Mouse (Mus musculus) forebrain, embryonic 10.5 days (tissue): Measurements from ENCODE around the gene Dnajc15. TPM values are rescaled to one million over a fixed set of nuclear protein-coding genes. Genes with fewer than 3 reads are reported as not detected.
A peak's percentile ranks its signal among the peaks of the same experiment; 100 is the strongest.

Source experiments
- DNase-seq: peaks from one replicate; pipeline ENCODE4 v3.0.0-alpha.2; 2017; ENCODE audit warnings: low spot score; ENCODE audit errors: extremely low spot score
- H3K27ac ChIP-seq: fragments of 300-500 bp; sonication (generic); 2 replicates; pipeline ENCODE4 v1.5.1; 2016; ENCODE audit warnings: mild to moderate bottlenecking
- H3K27me3 ChIP-seq: fragments of 300-500 bp; sonication (generic); 2 replicates; pipeline ENCODE4 v1.6.1; 2016; ENCODE audit warnings: mild to moderate bottlenecking; ENCODE audit not compliant: poor library complexity, severe bottlenecking
- H3K36me3 ChIP-seq: fragments of 300-500 bp; sonication (generic); replicated peaks from 2 replicates; pipeline ENCODE4 v1.6.1; 2016; ENCODE audit warnings: mild to moderate bottlenecking, moderate library complexity
- H3K4me1 ChIP-seq: fragments of 300-500 bp; sonication (generic); 2 replicates; pipeline ENCODE4 v1.6.1; 2016
- H3K4me3 ChIP-seq: fragments of 300-500 bp; sonication (generic); 2 replicates; pipeline ENCODE4 v1.5.1; 2016; ENCODE audit warnings: mild to moderate bottlenecking, moderate library complexity
- H3K9me3 ChIP-seq: fragments of 300-500 bp; sonication (generic); 2 replicates; pipeline ENCODE4 v1.6.1; 2016; ENCODE audit warnings: mild to moderate bottlenecking, moderate library complexity
- WGBS: fragments of 180-500 bp; shearing (Covaris S2); methylation state at CpG from one replicate; pipeline ENCODE4 v1.1.7; 2016; 5-methylcytosine and 5-hydroxymethylcytosine counted together
- polyA plus RNA-seq: library from polyadenylated mRNA; unstranded; fragments of >200 nt; fragmentation: Nextera tagmentation; extraction: Ambion mirVana; gene quantifications from 2 replicates; pipeline ENCODE4 v1.2.1, GENCODE M21; 2016

Gene Dnajc15
- 119 and 127 TPM in 2 replicates for polyA plus RNA-seq

GRCm38 (mm10) chr14:77874304-77875241 is at the start of gene Dnajc15:
Dnajc15 (minus strand) TSS chr14:77875125.
- H3K27me3 ChIP-seq: no peaks in the 10 kb centered on the region
- H3K9me3 ChIP-seq: no peaks in the 10 kb centered on the region
- H3K4me3 ChIP-seq: peak within 1 kb of the TSS; percentile 94
- peaks cover 20% of the 10 kb centered on the region for H3K4me1 ChIP-seq
- no peaks in the 10 kb centered on the region; the same call in 1 of the 2 replicates for H3K36me3 ChIP-seq
- under 1% methylated on average over 44 of the region's 44 CpGs for WGBS
- H3K27ac ChIP-seq: peak within 1 kb of the TSS; percentile 89
- peak; percentile 82 for DNase-seq

- Histone ChIP-seq H3K4me3 (no peak overlapping the region), H3K36me3 (no peaks in the 10 kb centered on the region), H3K27ac (no peak overlapping the region), H3K9me3 (no peaks in the 10 kb centered on the region), H3K27me3 (no peaks in the 10 kb centered on the region), H3K4me1 (no peaks in the 10 kb centered on the region)
- 91% methylated on average over 6 of the region's 6 CpGs for WGBS
- DNase-seq: no peak
Measured at GRCm38 (mm10) chr14:77923076-77923865, 48.3 kb upstream of the Dnajc15 start.

DNA sequence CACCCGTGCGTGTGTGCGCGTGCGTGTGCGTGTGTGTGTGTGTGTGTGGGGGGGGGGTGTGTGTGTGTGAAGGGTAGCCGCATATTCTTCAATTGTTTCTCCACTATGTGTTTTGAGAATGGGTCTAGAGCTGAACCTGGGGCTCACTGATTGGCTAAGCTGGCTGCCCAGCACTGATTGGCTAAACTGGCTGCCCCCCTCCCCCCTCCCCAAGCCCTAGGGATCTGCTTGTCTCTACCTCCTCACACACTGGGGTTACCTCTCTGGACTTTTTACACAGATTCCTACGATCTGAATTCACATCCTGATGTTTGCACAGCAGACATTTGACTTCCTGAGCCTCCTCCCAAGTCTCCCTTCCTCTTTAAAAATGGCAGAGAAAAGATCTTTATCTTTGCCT is 46.7 kb upstream of the Dnajc15 start:
- Histone ChIP-seq H3K27me3 (no peaks in the 10 kb centered on the region), H3K9me3 (no peaks in the 10 kb centered on the region), H3K27ac (no peak overlapping the region), H3K4me1 (no peaks in the 10 kb centered on the region), H3K36me3 (no peaks in the 10 kb centered on the region), H3K4me3 (no peak overlapping the region)
- 91% methylated on average over 8 of the region's 8 CpGs for WGBS
- no peak for DNase-seq

DNA sequence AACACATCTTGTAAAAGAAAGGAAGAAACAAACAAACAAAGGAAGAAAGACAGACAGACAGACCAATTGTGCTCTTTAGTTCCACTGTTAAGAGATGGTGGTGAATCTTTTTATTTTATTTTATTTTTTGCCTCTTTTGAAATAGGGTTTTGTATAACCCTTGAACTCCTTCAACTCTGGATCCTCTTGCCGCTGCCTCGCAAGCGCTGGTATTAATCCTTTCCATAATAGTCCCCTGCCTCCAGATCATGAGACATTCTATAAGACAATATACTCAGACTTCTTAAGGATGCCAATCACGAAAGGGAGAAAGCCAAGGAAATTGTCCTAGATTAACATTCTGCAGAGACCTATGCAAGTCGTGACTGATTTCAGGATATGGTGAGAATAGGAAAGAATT is 40.9 kb upstream of the Dnajc15 start:
- 51% methylated on average over 5 of the region's 5 CpGs for WGBS
- Histone ChIP-seq H3K9me3 (no peaks in the 10 kb centered on the region), H3K27me3 (no peaks in the 10 kb centered on the region), H3K27ac (no peak overlapping the region), H3K4me3 (no peak overlapping the region), H3K36me3 (no peaks in the 10 kb centered on the region), H3K4me1 (peaks cover 15% of the 10 kb centered on the region)
- DNase-seq: no peak

DNA sequence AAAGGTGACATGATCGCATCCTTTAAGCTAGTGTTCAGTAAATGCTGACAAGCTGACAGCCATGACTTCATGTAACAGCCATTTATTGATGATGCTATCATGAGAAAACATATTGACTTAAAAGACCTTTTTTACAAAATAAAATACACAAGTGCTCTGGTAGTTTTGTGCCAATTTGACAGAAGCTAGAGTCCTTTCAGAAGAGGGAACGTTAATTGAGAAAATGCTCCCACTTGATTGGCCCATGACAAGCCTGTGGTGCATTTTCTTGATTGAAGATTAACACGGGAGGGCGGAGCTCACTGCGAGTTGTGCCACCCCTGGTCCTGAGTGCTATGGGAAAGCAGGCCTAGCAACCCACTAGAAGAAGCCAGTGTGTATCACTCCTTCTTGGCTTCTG is 31.7 kb upstream of the Dnajc15 start:
- 0 out of 2 replicates have a peak, but pooled peaks cover 5% of the 10 kb centered on the region for H3K4me1 ChIP-seq
- 87% methylated on average over 5 of the region's 5 CpGs for WGBS
- no peaks in the 10 kb centered on the region for H3K27me3 ChIP-seq
- H3K9me3 ChIP-seq: no peaks in the 10 kb centered on the region
- no peaks in the 10 kb centered on the region for H3K36me3 ChIP-seq
- no peak overlapping the region for H3K4me3 ChIP-seq
- DNase-seq: no peak
- no peak overlapping the region for H3K27ac ChIP-seq

GRCm38 (mm10) chr14:77905466-77905865 is 30.5 kb upstream of the Dnajc15 start:
- DNase-seq: no peak
- WGBS: 83% methylated on average over 5 of the region's 5 CpGs
- no peaks in the 10 kb centered on the region for H3K36me3 ChIP-seq
- H3K4me1 ChIP-seq: 0 out of 2 replicates have a peak, but pooled peaks cover 5% of the 10 kb centered on the region
- no peaks in the 10 kb centered on the region for H3K27me3 ChIP-seq
- H3K4me3 ChIP-seq: no peak overlapping the region
- no peaks in the 10 kb centered on the region for H3K9me3 ChIP-seq
- no peak overlapping the region for H3K27ac ChIP-seq

DNA sequence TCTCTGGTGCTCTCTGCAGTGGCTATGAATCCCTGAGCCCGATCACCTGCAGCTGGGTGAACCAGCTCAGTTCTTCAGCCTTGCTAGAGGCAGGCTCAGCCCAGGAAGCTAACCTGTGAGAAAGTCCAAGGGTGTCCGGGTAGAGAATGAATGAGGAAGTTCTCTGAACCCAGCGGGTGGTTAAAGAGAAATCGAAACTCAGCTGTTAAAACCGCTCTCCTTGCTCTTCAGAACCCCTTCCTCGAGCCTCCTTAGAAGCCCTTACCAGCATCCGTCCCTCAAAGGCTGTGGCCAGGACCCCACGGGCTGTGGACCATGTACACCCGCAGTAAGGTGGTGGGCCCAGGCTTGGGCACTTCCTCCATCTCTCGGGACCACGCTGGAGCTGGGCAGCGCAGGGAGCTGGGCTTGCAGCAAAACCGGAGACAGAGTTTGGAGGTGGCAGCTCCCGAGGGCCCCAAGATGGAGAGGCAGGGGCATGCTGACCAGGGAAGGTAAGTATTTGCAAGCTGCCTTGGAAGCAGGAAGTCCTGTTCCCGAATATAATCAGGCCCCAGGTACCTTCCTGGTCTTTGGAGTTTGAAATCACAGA is 29.3 kb upstream of the Dnajc15 start, which contains the start of gene Epsti1:
Gene Epsti1 (plus strand): TSS at position 69 of the 592 bp plus-strand sequence.
- 68% methylated on average over 15 of the region's 15 CpGs for WGBS
- H3K27me3 ChIP-seq: no peaks in the 10 kb centered on the region
- 0 out of 2 replicates have a peak within 1 kb of the TSS, but pooled peaks have one; percentile 25 for H3K27ac ChIP-seq
- H3K9me3 ChIP-seq: no peaks in the 10 kb centered on the region
- H3K4me3 ChIP-seq: no peak within 1 kb of the TSS
- no peaks in the 10 kb centered on the region for H3K36me3 ChIP-seq
- no peak for DNase-seq
- H3K4me1 ChIP-seq: 0 out of 2 replicates have a peak, but pooled peaks cover 5% of the 10 kb centered on the region

DNA sequence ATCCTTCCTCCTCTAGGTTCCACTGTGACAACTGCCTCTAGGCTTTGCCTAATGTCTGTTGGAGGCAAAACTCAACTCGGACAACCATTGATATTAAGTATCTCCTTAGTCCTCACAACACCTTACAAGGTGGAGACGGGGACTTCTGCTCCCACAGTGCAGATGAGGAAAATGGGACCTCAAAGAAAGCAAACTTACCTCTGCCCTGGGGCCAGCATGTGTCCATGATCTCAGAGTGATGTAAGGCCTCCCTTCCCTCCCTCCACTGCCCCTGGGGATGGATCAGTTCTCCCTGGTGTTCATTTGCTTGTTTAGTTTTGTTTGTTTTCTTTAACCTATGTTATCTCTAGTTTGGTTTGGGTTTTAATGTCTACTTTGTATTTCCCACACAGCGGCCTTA is 27.6 kb upstream of the Dnajc15 start:
- Histone ChIP-seq H3K4me3 (no peak overlapping the region), H3K9me3 (no peaks in the 10 kb centered on the region), H3K27me3 (no peaks in the 10 kb centered on the region), H3K27ac (no peak overlapping the region), H3K36me3 (no peaks in the 10 kb centered on the region), H3K4me1 (0 out of 2 replicates have a peak, but pooled peaks cover 5% of the 10 kb centered on the region)
- WGBS: 92% methylated on average over 3 of the region's 3 CpGs
- no peak for DNase-seq

DNA sequence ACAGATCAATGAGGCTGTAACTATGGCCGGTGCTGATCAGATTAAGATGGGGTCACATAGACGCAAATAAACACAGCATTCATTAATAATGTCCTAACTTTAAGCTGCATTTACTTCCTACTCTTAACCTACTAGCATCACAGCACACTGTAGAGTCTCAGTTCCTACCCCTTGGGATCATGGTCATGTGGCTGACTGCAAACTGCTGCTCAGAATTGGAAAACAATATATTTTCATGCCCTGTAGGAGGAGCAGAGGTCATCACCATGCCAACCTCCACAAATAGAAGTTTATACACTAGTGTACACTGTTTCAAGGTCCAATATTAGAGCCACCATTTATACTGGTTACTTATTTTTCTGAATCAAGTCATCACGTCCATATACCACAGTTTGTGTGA is 21.0 kb upstream of the Dnajc15 start:
- Histone ChIP-seq H3K4me1 (no peaks in the 10 kb centered on the region), H3K27ac (no peak overlapping the region), H3K4me3 (no peak overlapping the region), H3K27me3 (no peaks in the 10 kb centered on the region), H3K9me3 (no peaks in the 10 kb centered on the region; the same call in 1 of the 2 replicates), H3K36me3 (no peaks in the 10 kb centered on the region)
- DNase-seq: no peak
- 93% methylated on average over 3 of the region's 3 CpGs for WGBS

- no peak for DNase-seq
- WGBS: 86% methylated on average over 7 of the region's 7 CpGs
Measured at GRCm38 (mm10) chr14:77889911-77890310, 15.0 kb upstream of the Dnajc15 start.

DNA sequence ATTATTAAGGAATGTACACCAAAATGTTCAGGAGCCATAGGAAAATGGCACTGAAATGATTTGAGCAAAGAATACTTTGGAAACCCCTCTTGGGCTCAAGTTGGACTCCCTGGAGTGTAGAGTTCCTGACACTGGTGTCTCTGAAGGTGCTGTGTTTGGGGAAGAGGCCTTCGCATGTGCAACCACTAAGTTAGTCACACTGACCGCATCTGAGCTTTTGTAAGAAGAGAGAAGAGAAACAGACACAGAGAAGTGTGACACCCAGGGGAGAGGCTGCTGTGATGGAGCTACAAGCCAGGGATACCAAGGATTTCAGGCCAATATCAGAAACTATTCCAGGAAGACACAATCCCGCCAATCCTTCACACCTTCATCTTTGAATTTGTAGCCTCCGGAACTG is 12.0 kb upstream of the Dnajc15 start:
- 90% methylated on average over 4 of the region's 4 CpGs for WGBS
- H3K9me3 ChIP-seq: 0 out of 2 replicates have a peak, but pooled peaks cover 3% of the 10 kb centered on the region
- no peak overlapping the region for H3K27ac ChIP-seq
- no peak overlapping the region for H3K4me3 ChIP-seq
- 0 out of 2 replicates have a peak, but pooled peaks cover 3% of the 10 kb centered on the region for H3K4me1 ChIP-seq
- no peaks in the 10 kb centered on the region for H3K27me3 ChIP-seq
- no peak for DNase-seq
- H3K36me3 ChIP-seq: no peaks in the 10 kb centered on the region

More at GRCm38 (mm10) chr14:77889911-77890310, 15.0 kb upstream of the Dnajc15 start:
- H3K36me3 ChIP-seq: no peaks in the 10 kb centered on the region
- no peaks in the 10 kb centered on the region for H3K27me3 ChIP-seq
- H3K4me3 ChIP-seq: no peak overlapping the region
- H3K9me3 ChIP-seq: peaks cover 3% of the 10 kb centered on the region; the same call in 1 of the 2 replicates
- H3K4me1 ChIP-seq: no peaks in the 10 kb centered on the region
- no peak overlapping the region for H3K27ac ChIP-seq

- Histone ChIP-seq H3K27ac (no peak overlapping the region), H3K9me3 (0 out of 2 replicates have a peak, but pooled peaks cover 3% of the 10 kb centered on the region), H3K4me3 (no peak overlapping the region), H3K36me3 (no peaks in the 10 kb centered on the region), H3K27me3 (no peaks in the 10 kb centered on the region), H3K4me1 (0 out of 2 replicates have a peak, but pooled peaks cover 3% of the 10 kb centered on the region)
- DNase-seq: no peak
- 89% methylated on average over 3 of the region's 3 CpGs for WGBS
Measured at GRCm38 (mm10) chr14:77886376-77886775, 11.5 kb upstream of the Dnajc15 start.
